Mouse (Mus musculus) leukemia stem cell, adult 10-12 weeks (primary cell): ENCODE results near the gene Anks1b. TPM values are rescaled to one million over a fixed set of nuclear protein-coding genes. Genes with fewer than 3 reads are reported as not detected.

Source experiments
- polyA plus RNA-seq: library from polyadenylated mRNA; stranded (reverse); fragments of >175 nt; gene quantifications from 2 replicates; pipeline ENCODE4 v1.2.3, GENCODE M21; 2012; ENCODE audit warnings: low replicate concordance

Anks1b gene
- 0.44 TPM in 1 of 2 replicates, not detected in the other for polyA plus RNA-seq

DNA sequence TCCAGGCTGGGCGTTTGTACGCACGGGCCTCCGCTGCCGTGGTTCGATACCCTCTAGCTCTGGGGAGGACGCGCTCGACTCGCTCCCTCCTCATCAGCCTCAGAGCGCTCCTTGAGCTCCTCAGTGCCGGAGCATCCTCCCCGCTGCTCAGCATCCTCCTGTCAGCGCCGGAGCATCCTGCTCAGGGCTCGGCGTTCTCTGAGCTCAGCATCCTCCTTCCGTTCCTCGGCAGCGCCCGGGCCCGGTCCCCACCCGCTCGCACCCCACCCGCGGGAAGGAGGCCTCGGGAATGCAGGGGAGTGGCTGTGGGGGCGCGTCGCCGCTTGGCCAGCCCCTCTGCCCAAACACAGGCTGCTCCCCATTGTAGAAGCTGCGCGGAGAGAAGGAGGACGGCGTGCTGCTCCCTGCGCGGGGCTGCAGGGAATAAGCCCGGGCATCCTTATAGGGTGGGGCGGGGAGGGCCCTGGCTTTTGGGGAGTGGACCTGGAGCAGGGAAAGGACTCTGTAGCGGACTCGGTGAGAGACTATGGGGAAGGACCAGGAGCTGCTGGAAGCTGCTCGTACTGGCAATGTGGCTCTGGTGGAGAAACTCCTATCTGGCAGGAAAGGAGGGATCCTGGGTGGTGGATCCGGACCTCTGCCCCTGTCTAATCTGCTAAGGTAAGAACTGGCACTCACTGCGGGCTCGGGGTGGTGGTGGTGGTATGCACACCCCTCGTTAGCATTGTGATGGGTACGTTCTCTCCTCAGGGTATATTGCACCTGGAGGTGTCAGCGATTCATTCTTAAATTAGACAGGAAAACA lies at the start of gene Anks1b:
Gene Anks1b, plus strand, starts transcription at position 364 of the 805 bp plus-strand sequence.

Other genes starting within 250 kb of the Anks1b start
- gene Scyl2, start 187.2 kb upstream of the Anks1b start, polyA plus RNA-seq: 5.0 and 19.9 TPM in 2 replicates
- gene Actr6, start 141.2 kb upstream of the Anks1b start, polyA plus RNA-seq: 0.10 and 0.54 TPM in 2 replicates
- 1.7 and 4.2 TPM in 2 replicates for gene Uhrf1bp1l, start 128.5 kb upstream of the Anks1b start, polyA plus RNA-seq